Mouse (Mus musculus): ENCODE data around the gene Clns1a.

Clns1a gene

GRCm38 (mm10) chr7:97696506-97697254 lies at the start of gene Clns1a:
Gene Clns1a, plus strand, starts transcription at chr7:97696634.
- DNase-seq: peak; percentile 95

GRCm38 (mm10) chr7:97647656-97648055 lies 48.8 kb upstream of the Clns1a start:
- DNase-seq: no peak

DNA sequence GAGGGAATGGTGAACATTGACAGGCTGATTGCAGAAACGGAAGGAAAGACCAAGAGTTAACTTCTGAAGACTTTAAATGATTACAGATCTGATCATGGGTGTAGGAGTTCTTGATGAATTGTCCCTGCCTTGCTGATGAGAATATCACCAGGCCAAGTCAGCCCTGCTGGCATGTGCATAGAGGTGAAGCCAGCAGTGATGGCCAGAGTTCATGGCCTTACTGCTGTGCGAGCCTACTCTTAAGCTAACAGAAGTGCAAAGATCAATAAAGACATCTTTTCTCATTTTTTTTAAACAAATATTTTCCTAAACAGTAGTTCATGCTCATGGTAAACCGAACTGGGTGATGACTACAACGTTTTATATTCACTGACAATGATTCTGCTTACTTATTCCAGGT lies 45.7 kb upstream of the Clns1a start:
- no peak for DNase-seq

DNA sequence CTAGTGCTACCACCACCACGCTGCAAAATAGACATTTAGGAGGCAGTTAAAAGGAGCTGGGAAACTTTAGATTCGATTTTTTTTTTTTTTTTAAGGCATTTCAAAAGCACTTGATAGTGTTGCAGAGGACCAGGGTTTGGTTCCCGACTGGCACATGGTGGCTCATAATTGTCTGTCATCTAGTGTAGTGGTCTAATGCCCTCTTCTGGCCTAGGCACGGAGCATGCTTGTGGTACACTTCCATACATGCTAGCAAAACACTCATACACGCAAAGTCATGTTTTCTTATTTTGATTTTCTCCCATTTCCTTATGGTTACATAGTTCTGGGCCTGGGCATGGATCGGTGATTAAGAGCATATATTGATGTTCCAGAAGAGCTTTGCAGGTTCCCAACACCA lies 40.3 kb upstream of the Clns1a start:
- no peak for DNase-seq

DNA sequence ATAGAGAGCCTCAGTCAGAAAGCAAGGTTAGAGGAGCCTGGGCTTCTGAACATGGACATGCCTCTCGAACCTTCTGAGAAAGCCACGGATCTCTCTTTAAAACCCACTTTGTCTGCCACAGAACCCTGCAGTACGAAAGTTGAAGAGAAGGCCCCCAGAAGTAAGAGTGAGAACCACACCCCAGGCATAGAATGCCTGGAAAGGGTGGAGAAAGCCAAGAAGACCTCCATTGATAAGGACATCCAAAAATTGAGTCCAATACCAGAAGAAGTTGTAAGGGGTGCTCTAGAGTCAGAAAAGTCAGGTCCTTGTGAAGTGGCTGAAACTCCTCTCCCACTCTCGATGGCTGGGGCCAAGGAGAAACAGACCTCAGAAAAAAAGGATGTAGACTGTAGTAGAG lies 34.8 kb upstream of the Clns1a start:
- DNase-seq: no peak

- DNase-seq: peak; percentile 59
Measured at GRCm38 (mm10) chr7:97679239-97679638, 17.2 kb upstream of the Clns1a start.

DNA sequence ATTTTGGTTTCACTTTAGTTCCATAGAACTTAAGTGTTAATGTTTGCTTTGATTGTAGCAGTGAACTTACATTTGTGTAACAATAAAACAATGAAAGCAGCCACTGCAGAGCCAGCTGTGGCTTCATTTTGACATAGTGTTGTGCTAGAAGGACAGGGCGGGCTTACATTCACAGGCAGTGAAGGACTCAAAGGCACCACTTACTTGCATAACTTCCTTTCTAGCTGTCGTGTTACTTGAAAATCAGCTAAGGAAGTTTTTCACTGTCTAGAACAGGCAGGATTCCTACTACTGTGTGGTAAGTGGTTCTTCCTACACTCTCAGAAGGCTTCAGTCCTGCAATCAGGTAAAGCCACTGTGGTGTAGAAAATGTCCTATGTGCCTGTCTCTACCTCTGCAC lies 8.6 kb upstream of the Clns1a start:
- DNase-seq: no peak

DNA sequence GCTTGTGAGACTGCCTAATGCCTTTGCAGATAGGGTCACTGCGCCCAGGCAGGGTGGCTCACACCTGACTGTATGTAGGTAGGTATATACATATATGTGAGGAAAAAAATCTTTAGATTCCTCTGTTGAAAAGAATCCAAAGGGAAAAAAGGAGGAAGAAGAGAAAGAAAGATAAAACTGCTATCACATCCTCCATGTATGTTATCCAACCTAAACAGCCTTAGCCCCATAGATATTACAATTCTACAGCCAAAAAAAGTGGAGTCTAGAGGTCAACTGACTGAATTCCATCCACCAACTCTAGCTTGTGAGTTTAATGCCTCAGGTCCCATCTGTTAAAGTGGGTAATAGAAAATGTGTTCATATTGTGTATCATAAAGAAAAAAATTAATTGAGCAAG lies 993 bp upstream of the Clns1a start:
- no peak for DNase-seq

DNA sequence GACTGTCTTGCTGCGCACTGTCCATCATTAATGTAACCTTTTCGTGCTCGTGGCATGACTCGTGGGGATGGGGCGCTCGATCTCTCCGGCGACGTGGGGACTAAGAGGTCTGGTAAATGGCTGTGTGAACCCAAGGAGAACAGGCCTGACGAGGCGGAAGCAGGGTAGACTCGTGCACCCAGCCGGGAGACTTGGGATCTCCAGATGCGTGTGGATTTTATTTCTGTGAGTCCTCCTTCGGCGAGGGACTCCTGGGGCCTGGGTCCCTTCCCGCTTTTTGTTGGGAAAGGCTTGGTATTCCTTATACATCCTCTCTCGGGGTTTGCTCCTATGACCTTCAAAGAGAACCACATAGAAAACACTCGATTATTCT lies 315 bp upstream of the Clns1a start:
- no peak for DNase-seq

GRCm38 (mm10) chr7:97700173-97700572 lies 3.7 kb downstream of the Clns1a start:
- no peak for DNase-seq

GRCm38 (mm10) chr7:97701106-97701505 lies 4.7 kb downstream of the Clns1a start:
- no peak for DNase-seq

GRCm38 (mm10) chr7:97707123-97707522 lies 10.7 kb downstream of the Clns1a start:
- no peak for DNase-seq

DNA sequence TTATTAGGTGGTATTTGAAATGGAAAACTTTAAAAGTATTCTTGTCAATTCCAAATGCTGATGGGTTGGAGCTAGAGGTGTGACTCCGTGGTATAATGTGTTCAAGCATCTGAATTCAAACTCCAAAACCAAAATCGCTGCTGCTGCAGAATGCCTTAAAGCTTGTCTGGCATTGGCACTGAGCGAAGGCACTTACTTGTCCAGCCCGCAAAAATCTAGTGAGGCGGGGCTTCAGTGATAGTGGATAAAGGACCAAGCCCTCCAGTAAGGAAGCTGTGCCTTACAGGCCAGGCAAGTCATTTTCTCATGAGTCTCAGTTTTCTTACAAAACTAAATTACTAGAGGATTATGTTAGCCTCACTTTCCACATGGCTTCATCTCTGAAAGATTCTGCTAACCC lies 11.4 kb downstream of the Clns1a start:
- DNase-seq: no peak

GRCm38 (mm10) chr7:97709204-97709603 lies 12.8 kb downstream of the Clns1a start:
- no peak for DNase-seq

DNA sequence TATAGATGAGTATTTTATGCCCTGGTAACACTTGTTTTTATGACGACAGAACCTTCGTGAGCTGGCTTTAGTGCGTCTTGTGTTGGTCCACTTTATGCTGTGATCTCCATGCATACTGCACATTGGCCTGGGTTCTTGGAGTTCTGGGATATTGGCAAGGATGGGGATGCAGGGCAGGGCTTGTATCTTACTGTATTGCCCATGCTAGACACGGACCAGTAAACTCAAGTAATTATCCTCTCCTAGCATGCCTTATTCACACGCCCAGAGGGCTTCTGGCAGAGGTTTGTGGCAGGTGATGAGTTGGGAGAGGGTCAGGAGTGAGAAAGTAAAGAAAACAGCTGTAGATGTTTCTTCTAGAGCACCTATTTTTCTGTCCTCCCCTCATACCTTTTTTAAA lies 18.2 kb downstream of the Clns1a start:
- no peak for DNase-seq

- DNase-seq: no peak
Measured at GRCm38 (mm10) chr7:97717326-97717725, 20.9 kb downstream of the Clns1a start.

- no peak for DNase-seq
Measured at GRCm38 (mm10) chr7:97719078-97719477, 22.6 kb downstream of the Clns1a start.

DNA sequence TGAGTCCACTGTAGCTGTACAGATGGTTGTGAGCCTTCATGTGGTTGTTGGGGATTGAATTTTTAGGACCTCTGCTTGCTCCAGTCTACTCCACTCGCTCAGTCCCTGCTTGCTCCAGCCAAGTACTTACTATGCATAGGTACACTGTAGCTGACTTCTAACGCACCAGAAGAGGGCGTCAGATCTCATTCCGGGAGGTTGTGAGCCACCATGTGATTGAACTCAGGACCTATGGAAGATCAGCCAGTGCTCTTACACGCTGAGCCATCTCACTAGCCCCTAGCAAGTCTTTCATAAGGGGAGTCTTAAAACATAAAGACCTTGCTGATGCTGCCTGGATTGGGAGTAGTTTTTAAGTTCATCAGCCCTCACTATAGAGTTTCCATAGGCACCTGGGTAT lies 23.7 kb downstream of the Clns1a start:
- no peak for DNase-seq

- no peak for DNase-seq
Measured at GRCm38 (mm10) chr7:97722278-97722918, 26.0 kb downstream of the Clns1a start.

DNA sequence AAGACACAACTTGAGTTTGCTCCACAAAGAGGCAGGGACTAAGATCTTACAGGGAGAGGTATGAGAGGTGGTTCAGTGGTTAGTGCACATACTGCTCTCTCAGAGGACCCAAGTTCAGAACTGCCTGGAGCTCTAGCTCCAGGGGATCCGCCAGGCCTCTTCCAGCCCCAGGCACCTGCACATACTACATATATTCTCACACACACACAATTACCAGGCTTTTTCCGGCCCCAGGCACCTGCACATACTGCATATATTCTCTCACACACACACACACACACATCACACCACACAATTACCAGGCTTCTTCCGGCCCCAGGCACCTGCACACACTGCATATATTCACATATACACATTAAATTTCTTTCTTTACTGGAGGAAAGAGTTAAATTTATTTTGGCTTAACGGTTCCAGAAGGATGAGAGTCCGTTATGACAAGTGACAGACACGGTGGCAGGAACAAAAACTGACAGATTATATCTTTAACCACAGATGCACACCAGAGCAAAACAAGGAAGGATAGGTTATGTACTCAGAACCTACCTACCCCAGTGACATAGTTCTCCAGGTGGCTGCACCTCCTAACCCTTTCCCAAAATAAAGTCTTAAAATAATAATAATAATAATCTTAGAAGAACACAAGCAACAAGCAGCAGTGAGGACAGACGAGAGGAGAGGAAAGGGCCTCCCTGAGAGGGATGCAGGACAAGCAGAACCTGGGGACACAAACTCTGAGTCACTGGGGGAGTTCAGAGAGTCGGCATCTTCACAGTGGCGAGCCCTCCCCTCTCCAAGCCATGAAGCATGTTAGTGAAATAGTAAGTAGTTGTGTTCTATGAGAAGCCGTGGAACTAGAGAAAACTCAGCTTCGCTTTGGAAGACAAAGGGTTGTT lies 27.5 kb downstream of the Clns1a start:
- DNase-seq: no peak

GRCm38 (mm10) chr7:97725401-97725800 lies 29.0 kb downstream of the Clns1a start:
- no peak for DNase-seq

DNA sequence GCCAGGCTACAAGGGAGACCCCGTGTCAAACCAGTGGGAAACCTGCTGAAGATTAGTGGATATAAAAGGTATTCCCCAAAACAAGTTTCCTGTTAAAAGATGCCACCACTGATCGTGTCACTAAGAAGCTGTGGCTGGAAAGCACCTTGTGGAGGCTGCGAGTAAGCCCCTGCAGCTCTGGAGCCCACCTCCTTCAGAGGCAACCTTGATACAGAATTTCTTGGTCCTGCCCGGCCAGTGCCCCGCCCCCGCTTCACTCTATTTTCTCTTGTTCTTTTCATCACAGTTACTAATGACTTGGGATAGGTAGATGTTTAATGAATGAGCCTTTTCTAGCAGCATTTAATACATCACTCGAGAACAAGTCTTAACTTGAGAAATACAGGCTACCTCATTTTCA lies 29.6 kb downstream of the Clns1a start:
- DNase-seq: no peak

- no peak for DNase-seq
Measured at GRCm38 (mm10) chr7:97726778-97727177, 30.3 kb downstream of the Clns1a start.

Data from lung, postnatal 36 days (tissue).